Mouse (Mus musculus): ENCODE measurements around the gene Kctd17. TPM values are rescaled to one million over a fixed set of nuclear protein-coding genes. Genes with fewer than 3 reads are reported as not detected.
A peak's percentile ranks its signal among the peaks of the same experiment; 100 is the strongest.

Gene Kctd17
- polyA plus RNA-seq, 1 experiment = 163 TPM

DNA sequence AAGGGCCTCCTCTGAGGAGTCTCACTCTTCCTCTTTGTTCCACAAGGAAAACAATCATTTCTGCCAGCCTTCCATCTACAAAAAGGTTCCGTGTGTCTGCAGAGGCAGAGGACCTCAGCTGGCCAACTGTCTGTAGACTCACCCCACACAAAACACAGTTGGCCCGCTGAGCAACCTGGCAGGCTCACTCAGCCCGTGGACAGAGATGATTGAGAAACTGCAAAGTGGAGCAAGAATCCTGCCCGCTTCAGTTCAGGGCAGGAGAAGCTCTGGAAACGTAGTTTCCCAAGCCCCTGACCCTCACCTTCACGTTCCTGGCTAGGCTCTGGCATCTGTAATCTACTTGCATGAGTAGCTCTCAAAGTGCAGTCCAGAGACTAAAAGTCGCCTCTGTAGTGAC, 18.8 kb downstream of the Kctd17 start:
- Histone ChIP-seq H3K4me1 (ENCODE audit: control insufficient read depth, insufficient read depth, low read length) (0 out of 2 replicates have a peak, but pooled peaks cover 5% of the 10 kb centered on the region), H3K27ac (ENCODE audit: insufficient read depth, low read depth, low read length) (no peak overlapping the region), H3K36me3 (ENCODE audit: control insufficient read depth, insufficient read depth, low read length) (no peaks in the 10 kb centered on the region), H3K4me3 (ENCODE audit: insufficient read depth, low read depth, low read length) (no peak overlapping the region), H3K27me3 (replicated peaks; ENCODE audit: control insufficient read depth, insufficient read depth, low read length) (no peaks in the 10 kb centered on the region)
- 27% methylated on average over 7 of the region's 7 CpGs for WGBS
- DNase-seq = no peak
- TF ChIP-seq POLR2A (IDR thresholded peaks at IDR 0.05; ENCODE audit: low read depth, low read length) (no peak), CTCF (conservative IDR thresholded peaks at IDR 0.05; ENCODE audit: insufficient read depth, insufficient read length, low read depth, low read length) (no peak)

DNA sequence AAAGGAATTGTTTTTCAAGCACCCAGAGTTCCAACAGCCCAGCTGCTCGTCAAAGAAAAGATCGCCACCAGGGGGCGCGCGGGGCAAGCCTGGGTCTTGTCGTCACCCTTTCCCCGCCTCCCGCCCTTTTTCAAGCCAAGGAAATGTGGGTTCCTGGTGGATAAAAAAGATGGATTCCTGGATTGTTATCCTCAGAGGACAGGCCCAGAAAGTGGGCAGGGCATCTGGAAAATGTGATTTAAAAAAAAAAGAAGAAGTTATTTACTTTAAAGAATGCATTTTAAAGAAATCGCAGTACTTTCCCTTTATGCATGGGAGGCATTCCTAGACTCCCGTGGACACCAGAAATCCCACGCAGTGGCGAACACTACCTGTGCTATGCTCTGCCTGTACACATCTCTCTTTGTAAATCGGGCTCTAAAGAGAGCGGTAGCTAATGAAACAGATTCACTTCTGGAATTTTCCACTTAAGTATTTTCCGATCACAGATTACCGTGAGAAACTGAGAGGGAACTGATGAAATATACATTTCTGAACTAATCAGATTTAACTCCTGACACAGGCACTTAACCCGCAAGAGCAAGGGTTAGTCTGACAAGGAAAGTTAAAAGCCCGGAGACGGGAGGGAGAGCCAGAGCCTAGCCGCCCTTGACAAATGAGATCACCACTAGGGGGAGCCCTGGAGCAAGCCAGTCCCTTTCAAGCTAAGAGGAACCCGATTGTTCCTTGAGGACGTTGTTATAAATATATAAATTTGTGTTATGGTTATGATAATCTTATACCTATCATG, 19.6 kb downstream of the Kctd17 start:
- TF ChIP-seq CTCF (conservative IDR thresholded peaks at IDR 0.05; ENCODE audit: insufficient read depth, insufficient read length, low read depth, low read length) (peak; percentile 83), POLR2A (IDR thresholded peaks at IDR 0.05; ENCODE audit: low read depth, low read length) (no peak)
- peak overlapping the region; percentile 67 for H3K27ac ChIP-seq (ENCODE audit: insufficient read depth, low read depth, low read length)
- H3K4me3 ChIP-seq (ENCODE audit: insufficient read depth, low read depth, low read length) = peak overlapping the region; percentile 46
- H3K36me3 ChIP-seq (ENCODE audit: control insufficient read depth, insufficient read depth, low read length) = no peaks in the 10 kb centered on the region
- 0 out of 2 replicates have a peak, but pooled peaks cover 5% of the 10 kb centered on the region for H3K4me1 ChIP-seq (ENCODE audit: control insufficient read depth, insufficient read depth, low read length)
- no peaks in the 10 kb centered on the region for H3K27me3 ChIP-seq (replicated peaks; ENCODE audit: control insufficient read depth, insufficient read depth, low read length)
- WGBS = under 1% methylated on average over 22 of the region's 22 CpGs
- DNase-seq = peak; percentile 97

DNA sequence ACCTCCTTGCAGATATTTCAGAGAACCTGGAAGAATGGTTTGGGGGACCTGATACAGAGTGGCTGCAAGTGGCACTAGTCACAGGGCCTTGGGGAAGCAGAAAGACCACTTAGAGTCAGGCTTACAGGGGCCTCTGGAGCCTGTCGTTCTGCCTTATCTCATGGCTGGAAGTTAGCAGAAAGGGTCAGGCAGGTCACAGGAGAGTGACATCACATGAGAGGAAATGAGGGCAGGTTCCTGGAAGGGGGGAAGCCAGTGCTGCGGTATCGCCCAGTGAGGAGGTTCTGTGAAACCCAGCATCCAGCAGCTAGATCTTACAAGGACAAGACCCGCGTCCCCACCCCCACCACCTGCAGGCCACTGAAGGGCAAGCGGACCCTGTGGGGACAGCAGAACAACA, 20.8 kb downstream of the Kctd17 start:
- no peak overlapping the region for H3K27ac ChIP-seq (ENCODE audit: insufficient read depth, low read depth, low read length)
- H3K36me3 ChIP-seq (ENCODE audit: control insufficient read depth, insufficient read depth, low read length) = no peaks in the 10 kb centered on the region
- no peaks in the 10 kb centered on the region for H3K27me3 ChIP-seq (replicated peaks; ENCODE audit: control insufficient read depth, insufficient read depth, low read length)
- peak; percentile 39 for DNase-seq
- H3K4me3 ChIP-seq (ENCODE audit: insufficient read depth, low read depth, low read length) = no peak overlapping the region
- WGBS = 80% methylated on average over 6 of the region's 6 CpGs
- 0 out of 2 replicates have a peak, but pooled peaks cover 5% of the 10 kb centered on the region for H3K4me1 ChIP-seq (ENCODE audit: control insufficient read depth, insufficient read depth, low read length)
- TF ChIP-seq CTCF (conservative IDR thresholded peaks at IDR 0.05; ENCODE audit: insufficient read depth, insufficient read length, low read depth, low read length) (no peak), POLR2A (IDR thresholded peaks at IDR 0.05; ENCODE audit: low read depth, low read length) (no peak)

DNA sequence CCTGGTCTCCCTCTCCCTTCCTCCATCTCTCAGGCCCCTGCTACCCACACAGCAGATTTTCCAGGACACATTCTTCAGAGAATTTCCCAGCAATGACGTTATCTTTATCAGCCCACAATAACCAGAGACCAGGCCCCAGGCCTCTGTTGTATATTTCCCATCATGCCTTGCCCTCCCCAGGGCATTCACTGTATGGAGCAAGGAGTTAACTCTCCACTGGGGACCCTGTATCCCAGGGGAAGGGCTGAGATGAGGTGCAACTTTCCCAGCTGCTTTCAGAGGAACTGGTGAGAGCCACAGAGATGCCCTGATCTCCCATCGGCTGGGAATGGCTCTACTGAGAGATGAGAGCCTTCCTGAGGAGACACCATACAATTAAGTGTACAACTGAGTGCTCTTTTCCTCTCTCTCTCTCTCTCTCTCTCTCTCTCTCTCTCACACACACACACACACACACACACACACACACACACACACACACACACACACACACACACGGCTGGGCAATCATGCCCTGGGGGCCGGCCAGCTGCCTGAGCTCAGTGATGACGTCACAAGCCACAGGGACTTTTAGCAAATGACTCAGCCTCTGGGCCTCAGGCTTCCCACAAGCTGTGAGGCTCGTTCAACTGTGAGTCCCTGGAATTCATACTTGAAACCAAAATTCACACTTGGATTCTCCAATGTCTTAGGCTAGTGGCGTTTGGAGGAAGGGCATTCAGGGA, 21.5 kb downstream of the Kctd17 start:
- Histone ChIP-seq H3K27me3 (replicated peaks; ENCODE audit: control insufficient read depth, insufficient read depth, low read length) (no peaks in the 10 kb centered on the region), H3K4me1 (ENCODE audit: control insufficient read depth, insufficient read depth, low read length) (0 out of 2 replicates have a peak, but pooled peaks cover 5% of the 10 kb centered on the region), H3K36me3 (ENCODE audit: control insufficient read depth, insufficient read depth, low read length) (no peaks in the 10 kb centered on the region), H3K4me3 (ENCODE audit: insufficient read depth, low read depth, low read length) (no peak overlapping the region), H3K27ac (ENCODE audit: insufficient read depth, low read depth, low read length) (no peak overlapping the region)
- 39% methylated on average over 7 of the region's 7 CpGs for WGBS
- TF ChIP-seq POLR2A (IDR thresholded peaks at IDR 0.05; ENCODE audit: low read depth, low read length) (no peak), CTCF (conservative IDR thresholded peaks at IDR 0.05; ENCODE audit: insufficient read depth, insufficient read length, low read depth, low read length) (no peak)
- DNase-seq = peak; percentile 49

DNA sequence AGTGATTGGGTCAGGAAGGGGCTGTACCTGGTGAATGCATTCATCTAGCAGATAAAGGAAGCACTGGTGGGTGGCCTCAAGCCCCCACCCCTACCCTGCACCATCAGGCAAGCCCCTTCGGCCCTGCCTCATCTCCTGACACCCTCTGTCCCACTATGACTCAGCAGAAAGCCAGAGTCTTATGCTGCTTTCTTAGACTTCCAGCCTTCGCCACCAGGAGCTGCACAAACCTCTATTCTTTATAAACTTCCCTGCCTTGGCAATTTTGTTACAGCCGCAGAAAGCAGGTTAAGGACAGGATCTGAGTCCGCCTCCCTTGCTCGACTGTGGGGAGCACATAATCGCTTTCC, 22.0 kb downstream of the Kctd17 start:
- Histone ChIP-seq H3K36me3 (ENCODE audit: control insufficient read depth, insufficient read depth, low read length) (no peaks in the 10 kb centered on the region), H3K4me3 (ENCODE audit: insufficient read depth, low read depth, low read length) (no peak overlapping the region), H3K4me1 (ENCODE audit: control insufficient read depth, insufficient read depth, low read length) (0 out of 2 replicates have a peak, but pooled peaks cover 5% of the 10 kb centered on the region), H3K27ac (ENCODE audit: insufficient read depth, low read depth, low read length) (no peak overlapping the region), H3K27me3 (replicated peaks; ENCODE audit: control insufficient read depth, insufficient read depth, low read length) (no peaks in the 10 kb centered on the region)
- no peak for DNase-seq
- TF ChIP-seq POLR2A (IDR thresholded peaks at IDR 0.05; ENCODE audit: low read depth, low read length) (no peak), CTCF (conservative IDR thresholded peaks at IDR 0.05; ENCODE audit: insufficient read depth, insufficient read length, low read depth, low read length) (no peak)
- WGBS = 91% methylated on average over 6 of the region's 6 CpGs

DNA sequence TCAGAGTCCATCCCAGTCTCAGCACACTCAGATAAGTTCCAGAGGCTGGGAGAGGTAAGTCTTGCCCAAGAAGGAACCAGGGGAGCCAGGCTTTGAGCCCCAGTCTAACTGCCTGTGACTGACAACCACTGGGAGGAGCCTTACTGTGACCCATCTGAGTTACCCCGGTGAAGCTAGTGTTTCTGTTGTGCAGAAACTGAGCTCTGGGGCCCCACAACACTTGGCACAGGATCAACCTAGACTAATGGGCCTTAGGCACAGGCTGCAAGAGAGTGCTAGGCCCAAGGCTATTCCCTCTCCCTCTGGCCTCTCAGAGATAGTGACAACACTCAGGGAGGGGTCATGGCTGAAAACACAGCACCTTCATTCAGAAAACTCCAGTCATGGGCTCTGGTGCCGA, 22.8 kb downstream of the Kctd17 start:
- Histone ChIP-seq H3K27me3 (replicated peaks; ENCODE audit: control insufficient read depth, insufficient read depth, low read length) (no peaks in the 10 kb centered on the region), H3K36me3 (ENCODE audit: control insufficient read depth, insufficient read depth, low read length) (no peaks in the 10 kb centered on the region), H3K4me1 (ENCODE audit: control insufficient read depth, insufficient read depth, low read length) (0 out of 2 replicates have a peak, but pooled peaks cover 5% of the 10 kb centered on the region), H3K4me3 (ENCODE audit: insufficient read depth, low read depth, low read length) (no peak overlapping the region), H3K27ac (ENCODE audit: insufficient read depth, low read depth, low read length) (no peak overlapping the region)
- no peak for DNase-seq
- no peak for TF ChIP-seq CTCF (conservative IDR thresholded peaks at IDR 0.05; ENCODE audit: insufficient read depth, insufficient read length, low read depth, low read length)
- no peak for TF ChIP-seq POLR2A (IDR thresholded peaks at IDR 0.05; ENCODE audit: low read depth, low read length)
- WGBS = 74% methylated on average over 2 of the region's 2 CpGs

DNA sequence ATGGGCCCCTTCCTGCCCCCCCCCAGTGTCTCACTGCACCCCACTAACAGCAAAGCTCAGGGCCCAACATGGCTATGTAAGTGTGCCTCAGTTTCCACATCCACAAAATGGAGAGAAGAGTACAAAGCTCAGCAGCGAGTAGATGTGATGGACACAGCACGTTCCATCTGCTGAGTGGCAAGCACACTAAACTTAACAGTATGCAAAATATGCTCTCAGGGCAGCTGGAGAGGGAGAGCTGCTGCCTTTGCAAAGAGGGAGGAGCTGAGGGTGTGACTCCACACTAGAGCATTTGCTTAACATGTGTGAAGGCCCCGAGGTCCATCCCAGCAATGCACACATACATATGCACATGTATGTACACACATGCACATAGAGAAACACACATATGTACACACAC, 24.6 kb downstream of the Kctd17 start:
- Histone ChIP-seq H3K27ac (ENCODE audit: insufficient read depth, low read depth, low read length) (no peak overlapping the region), H3K4me3 (ENCODE audit: insufficient read depth, low read depth, low read length) (no peak overlapping the region), H3K36me3 (ENCODE audit: control insufficient read depth, insufficient read depth, low read length) (no peaks in the 10 kb centered on the region), H3K4me1 (ENCODE audit: control insufficient read depth, insufficient read depth, low read length) (0 out of 2 replicates have a peak, but pooled peaks cover 5% of the 10 kb centered on the region), H3K27me3 (replicated peaks; ENCODE audit: control insufficient read depth, insufficient read depth, low read length) (no peaks in the 10 kb centered on the region)
- 83% methylated on average over 3 of the region's 3 CpGs for whole genome bisulfite sequencing
- no peak for TF ChIP-seq CTCF (conservative IDR thresholded peaks at IDR 0.05; ENCODE audit: insufficient read depth, insufficient read length, low read depth, low read length)
- DNase-seq = no peak

All from kidney, adult 2 months (tissue).